Mouse (Mus musculus): Measurements from ENCODE around the gene Mtcl1. TPM values are rescaled to one million over a fixed set of nuclear protein-coding genes. Genes with fewer than 3 reads are reported as not detected.

The Mtcl1 gene
- total RNA-seq, 2 experiments from 2014 or later = 31.7 to 44.8 TPM

- TF ChIP-seq CTCF (conservative IDR thresholded peaks at IDR 0.05) = no peak
- Histone ChIP-seq H3K4me3 (peak overlapping the region; percentile 30; the same call in 1 of the 2 replicates), H3K27ac (no peak overlapping the region)
- no peak for DNase-seq (ENCODE audit: low spot score in 2 of 2)
These were observed 128.7 kb downstream of the Mtcl1 start for GRCm38 (mm10) chr17:66320716-66321372.

DNA sequence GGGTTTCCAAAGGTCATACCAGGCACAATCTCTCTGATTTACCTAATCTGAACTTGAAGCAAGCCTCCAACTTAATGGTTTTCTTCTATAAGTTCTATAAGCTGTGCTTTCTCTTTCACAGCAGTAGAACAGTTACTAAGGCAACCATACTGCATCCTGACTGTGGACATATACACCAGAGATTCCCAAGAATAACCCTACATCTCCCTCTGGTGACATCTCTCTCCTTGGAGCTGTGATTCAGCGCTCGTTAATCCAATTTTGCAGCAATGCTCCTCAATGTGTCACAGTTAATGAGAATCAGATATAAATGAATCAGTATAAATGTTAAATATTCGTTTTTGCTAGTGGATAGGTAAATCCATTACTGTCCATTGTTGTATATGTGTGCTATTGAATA is 131.5 kb downstream of the Mtcl1 start:
- no peak overlapping the region for H3K27ac ChIP-seq
- DNase-seq (ENCODE audit: low spot score in 2 of 2) = no peak
- H3K4me3 ChIP-seq = no peak overlapping the region
- TF ChIP-seq CTCF (conservative IDR thresholded peaks at IDR 0.05) = no peak

GRCm38 (mm10) chr17:66317576-66317975 is 132.0 kb downstream of the Mtcl1 start:
- H3K27ac ChIP-seq = no peak overlapping the region
- H3K4me3 ChIP-seq = no peak overlapping the region
- no peak for TF ChIP-seq CTCF (conservative IDR thresholded peaks at IDR 0.05)
- no peak for DNase-seq (ENCODE audit: low spot score in 2 of 2)

DNA sequence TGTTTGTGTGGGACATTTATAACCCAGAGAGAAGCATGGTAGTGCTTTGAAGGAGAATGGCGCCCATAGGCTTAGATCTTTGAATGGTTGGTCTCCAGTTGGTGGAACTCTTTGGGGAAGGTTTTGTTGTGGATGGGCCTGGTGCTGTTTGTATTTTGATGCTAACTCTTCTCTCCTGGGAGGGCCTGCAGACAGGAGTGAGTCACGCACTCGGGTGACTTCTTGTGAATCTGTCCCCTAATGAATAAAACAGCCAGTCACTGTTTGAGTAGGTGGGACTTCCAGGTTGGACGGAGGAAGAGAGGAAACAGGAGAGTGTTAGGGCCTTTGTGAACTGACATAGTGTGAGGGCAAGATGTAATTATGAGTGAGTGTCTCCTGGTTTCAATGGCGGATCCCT is 132.4 kb downstream of the Mtcl1 start:
- Histone ChIP-seq H3K27ac (no peak overlapping the region), H3K4me3 (no peak overlapping the region)
- no peak for TF ChIP-seq CTCF (conservative IDR thresholded peaks at IDR 0.05)
- no peak for DNase-seq (ENCODE audit: low spot score in 2 of 2)

GRCm38 (mm10) chr17:66315451-66315850 is 134.1 kb downstream of the Mtcl1 start:
- no peak overlapping the region for H3K27ac ChIP-seq
- no peak overlapping the region; the same call in 1 of the 2 replicates for H3K4me3 ChIP-seq

GRCm38 (mm10) chr17:66314566-66315285 is 134.8 kb downstream of the Mtcl1 start:
- Histone ChIP-seq H3K4me3 (no peak overlapping the region), H3K27ac (no peak overlapping the region)
- peak in 1 of 2 experiments; percentile 19 for DNase-seq (ENCODE audit: low spot score in 2 of 2)
- no peak for TF ChIP-seq CTCF (conservative IDR thresholded peaks at IDR 0.05)

More at GRCm38 (mm10) chr17:66315451-66315850, 134.1 kb downstream of the Mtcl1 start:
- no peak for TF ChIP-seq CTCF (conservative IDR thresholded peaks at IDR 0.05)
- DNase-seq (ENCODE audit: low spot score in 2 of 2) = no peak

GRCm38 (mm10) chr17:66301906-66302305 is 147.6 kb downstream of the Mtcl1 start:
- Histone ChIP-seq H3K4me3 (no peak overlapping the region), H3K27ac (no peak overlapping the region)
- no peak for DNase-seq (ENCODE audit: low spot score in 2 of 2)
- no peak for TF ChIP-seq CTCF (conservative IDR thresholded peaks at IDR 0.05)

DNA sequence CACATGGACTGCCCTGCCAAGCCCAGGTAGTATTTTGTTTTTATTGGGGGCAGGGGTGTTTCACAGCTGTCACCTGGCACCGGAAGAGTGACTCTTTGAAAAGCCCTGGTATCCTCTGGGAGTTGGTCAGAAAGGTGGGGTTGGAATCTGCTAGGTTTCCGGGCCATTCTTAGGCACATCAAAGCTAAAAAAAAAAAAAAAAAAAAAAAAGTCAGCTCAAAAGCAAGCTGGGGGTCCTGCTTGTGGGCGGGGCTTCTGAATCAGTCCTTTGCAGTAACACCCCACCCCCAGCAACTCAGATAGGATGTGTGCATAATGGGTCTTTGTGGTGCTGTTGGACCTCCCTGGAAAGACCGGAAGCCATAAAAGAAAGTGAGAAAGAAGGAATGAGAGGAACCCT is 148.3 kb downstream of the Mtcl1 start:
- Histone ChIP-seq H3K4me3 (no peak overlapping the region), H3K27ac (no peak overlapping the region)
- no peak for TF ChIP-seq CTCF (conservative IDR thresholded peaks at IDR 0.05)
- no peak for DNase-seq (ENCODE audit: low spot score in 2 of 2)

DNA sequence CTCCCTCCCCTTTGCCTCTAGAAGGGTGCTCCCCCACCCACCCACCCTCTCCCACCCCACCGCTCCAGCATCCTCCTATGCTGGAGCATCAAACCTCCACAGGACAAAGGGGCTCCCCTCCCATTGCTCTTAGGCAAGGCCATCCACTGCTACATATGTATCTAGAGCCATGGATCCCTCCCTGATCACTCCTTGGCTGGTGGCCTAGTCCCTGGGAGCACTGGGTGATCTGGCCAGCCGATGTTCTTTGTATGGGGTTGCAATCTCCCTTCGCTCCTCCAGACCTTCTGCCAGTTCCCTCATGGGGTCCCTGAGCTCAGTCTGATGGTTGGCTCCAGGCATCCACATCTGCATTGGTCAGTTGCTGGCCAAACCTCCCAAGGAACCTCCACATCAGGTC is 151.8 kb downstream of the Mtcl1 start:
- no peak for TF ChIP-seq CTCF (conservative IDR thresholded peaks at IDR 0.05)
- Histone ChIP-seq H3K27ac (no peak overlapping the region), H3K4me3 (no peak overlapping the region)
- DNase-seq (ENCODE audit: low spot score in 2 of 2) = no peak

GRCm38 (mm10) chr17:66293581-66293980 is 156.0 kb downstream of the Mtcl1 start:
- Histone ChIP-seq H3K27ac (no peak overlapping the region), H3K4me3 (no peak overlapping the region)
- DNase-seq (ENCODE audit: low spot score in 2 of 2) = no peak
- no peak for TF ChIP-seq CTCF (conservative IDR thresholded peaks at IDR 0.05)

GRCm38 (mm10) chr17:66289894-66290293 is 159.7 kb downstream of the Mtcl1 start:
- H3K27ac ChIP-seq = no peak overlapping the region
- TF ChIP-seq CTCF (conservative IDR thresholded peaks at IDR 0.05) = no peak
- no peak for DNase-seq (ENCODE audit: low spot score in 2 of 2)
- no peak overlapping the region for H3K4me3 ChIP-seq

Other genes with a start within 250 kb of the Mtcl1 start
- gene Rab12, start 70.0 kb upstream of the Mtcl1 start, total RNA-seq (2021) = 100 to 1,000 TPM; 111 to 112 TPM
- not detected for gene Themis3, start 144.9 kb upstream of the Mtcl1 start, total RNA-seq (2021)